Mouse (Mus musculus): ENCODE results near the gene Lcp2.
A peak's percentile ranks its signal among the peaks of the same experiment; 100 is the strongest.

The Lcp2 gene

GRCm38 (mm10) chr11:34047542-34047937 is 820 bp downstream of the Lcp2 start:
- no peak for DNase-seq (ENCODE audit: low spot score)

- DNase-seq (ENCODE audit: low spot score), result no peak
Observed at GRCm38 (mm10) chr11:34048375-34049124, 1.8 kb downstream of the Lcp2 start.

GRCm38 (mm10) chr11:34049125-34049379 is 2.3 kb downstream of the Lcp2 start:
- DNase-seq (ENCODE audit: low spot score), result no peak

GRCm38 (mm10) chr11:34050063-34050462 is 3.3 kb downstream of the Lcp2 start:
- DNase-seq (ENCODE audit: low spot score), result no peak

GRCm38 (mm10) chr11:34050643-34051042 is 3.9 kb downstream of the Lcp2 start:
- DNase-seq (ENCODE audit: low spot score), result no peak

GRCm38 (mm10) chr11:34053031-34053818 is 6.5 kb downstream of the Lcp2 start:
- no peak for DNase-seq (ENCODE audit: low spot score)

GRCm38 (mm10) chr11:34054031-34054727 is 7.5 kb downstream of the Lcp2 start:
- DNase-seq (ENCODE audit: low spot score), result no peak

- no peak for DNase-seq (ENCODE audit: low spot score)
Observed at GRCm38 (mm10) chr11:34056715-34057114, 10.0 kb downstream of the Lcp2 start.

GRCm38 (mm10) chr11:34058332-34058731 is 11.6 kb downstream of the Lcp2 start:
- no peak for DNase-seq (ENCODE audit: low spot score)

GRCm38 (mm10) chr11:34058960-34059359 is 12.2 kb downstream of the Lcp2 start:
- DNase-seq (ENCODE audit: low spot score), result no peak

- no peak for DNase-seq (ENCODE audit: low spot score)
Observed at GRCm38 (mm10) chr11:34061740-34062139, 15.0 kb downstream of the Lcp2 start.

GRCm38 (mm10) chr11:34063257-34063656 is 16.5 kb downstream of the Lcp2 start:
- DNase-seq (ENCODE audit: low spot score), result no peak

GRCm38 (mm10) chr11:34063702-34064485 is 17.2 kb downstream of the Lcp2 start:
- DNase-seq (ENCODE audit: low spot score), result no peak

GRCm38 (mm10) chr11:34070596-34070995 is 23.9 kb downstream of the Lcp2 start:
- DNase-seq (ENCODE audit: low spot score), result no peak

GRCm38 (mm10) chr11:34072309-34072708 is 25.6 kb downstream of the Lcp2 start:
- no peak for DNase-seq (ENCODE audit: low spot score)

- DNase-seq (ENCODE audit: low spot score), result peak; percentile 47
Observed at GRCm38 (mm10) chr11:34073776-34074175, 27.1 kb downstream of the Lcp2 start.

- DNase-seq (ENCODE audit: low spot score), result no peak
Observed at GRCm38 (mm10) chr11:34077870-34078269, 31.1 kb downstream of the Lcp2 start.

- DNase-seq (ENCODE audit: low spot score), result no peak
Observed at GRCm38 (mm10) chr11:34078581-34078980, 31.9 kb downstream of the Lcp2 start.

GRCm38 (mm10) chr11:34079542-34080464 is 33.1 kb downstream of the Lcp2 start:
- peak; percentile 12 for DNase-seq (ENCODE audit: low spot score)

- no peak for DNase-seq (ENCODE audit: low spot score)
Observed at GRCm38 (mm10) chr11:34083795-34084194, 37.1 kb downstream of the Lcp2 start.

GRCm38 (mm10) chr11:34084639-34085038 is 37.9 kb downstream of the Lcp2 start:
- DNase-seq (ENCODE audit: low spot score), result no peak
